Comparison of ENCODE assay signal across 20 mouse cellular contexts in genomic region chr5:20484505-20484904, GRCm38 (mm10).
"Had no signal": no experiment of that assay in that cellular context is flagged by ENCODE, and none has a peak within 500 bp of the region (broad histone marks: within the 10 kb centered on the region; RNA-seq: fewer than 3 reads in every experiment).

No protein-coding gene starts in this region.

- H3K27me3 ChIP-seq: liver, embryonic 15.5 days; lung, embryonic 15.5 days; midbrain, embryonic 13.5 days; neural tube, embryonic 13.5 days; neural tube, embryonic 15.5 days had no signal

- H3K9ac ChIP-seq: liver, embryonic 15.5 days; liver, postnatal 0 days; lung, embryonic 15.5 days; midbrain, embryonic 13.5 days; neural tube, embryonic 13.5 days; neural tube, embryonic 15.5 days had no signal

- H3K4me1 ChIP-seq: liver, embryonic 15.5 days; lung, embryonic 15.5 days; midbrain, embryonic 10.5 days; midbrain, embryonic 13.5 days; neural tube, embryonic 13.5 days; neural tube, embryonic 15.5 days had no signal

- DNase-seq: liver, postnatal 0 days; lung, adult 2 months; lung, postnatal 4 days; retina, postnatal 1 day; right cerebral cortex, adult 18-20 months; right cerebral cortex, postnatal 25 days; right cerebral cortex, postnatal 4 days; spleen, adult 18-20 months; thymus, adult 2 months; thymus, postnatal 25 days; thymus, postnatal 4 days had no signal

- H3K4me3 ChIP-seq: liver, embryonic 15.5 days; lung, embryonic 15.5 days; midbrain, embryonic 10.5 days; midbrain, embryonic 13.5 days; myocyte; neural tube, embryonic 13.5 days; neural tube, embryonic 15.5 days had no signal

- H3K27ac ChIP-seq: liver, embryonic 15.5 days; lung, embryonic 15.5 days; midbrain, embryonic 10.5 days; midbrain, embryonic 13.5 days; neural tube, embryonic 13.5 days; neural tube, embryonic 15.5 days had no signal

- H3K4me2 ChIP-seq: liver, embryonic 15.5 days; lung, embryonic 15.5 days; midbrain, embryonic 13.5 days; neural tube, embryonic 13.5 days; neural tube, embryonic 15.5 days had no signal

- H3K9me3 ChIP-seq: liver, embryonic 15.5 days; lung, embryonic 15.5 days; midbrain, embryonic 10.5 days; midbrain, embryonic 13.5 days; neural tube, embryonic 13.5 days; neural tube, embryonic 15.5 days had no signal

- H3K36me3 ChIP-seq: liver, embryonic 15.5 days; lung, embryonic 15.5 days; midbrain, embryonic 10.5 days; midbrain, embryonic 13.5 days; neural tube, embryonic 13.5 days; neural tube, embryonic 15.5 days had no signal

- ATAC-seq: liver, postnatal 0 days; lung, postnatal 0 days; midbrain, embryonic 13.5 days; midbrain, embryonic 16.5 days had no signal
